Mouse (Mus musculus) embryonic facial prominence, embryonic 12.5 days (tissue): Measurements from ENCODE around the gene Cnep1r1. TPM values are rescaled to one million over a fixed set of nuclear protein-coding genes. Genes with fewer than 3 reads are reported as not detected.

Experiments
- ATAC-seq: fragments of 200-750 bp; cut with Nextera tagmentation; 2 replicates; pipeline ENCODE4 v1.8.0; 2017; ENCODE audit not compliant: insufficient number of reproducible peaks, insufficient read depth, low FRiP score, low TSS enrichment
- H3K27ac ChIP-seq: fragments of 300-500 bp; sonication (generic); 2 replicates; pipeline ENCODE4 v1.5.1; 2016; ENCODE audit warnings: mild to moderate bottlenecking
- H3K27me3 ChIP-seq: fragments of 300-500 bp; sonication (generic); 2 replicates; pipeline ENCODE4 v1.6.1; 2016; ENCODE audit warnings: mild to moderate bottlenecking, moderate library complexity
- H3K36me3 ChIP-seq: fragments of 300-500 bp; sonication (generic); 2 replicates; pipeline ENCODE4 v1.6.1; 2016; ENCODE audit warnings: mild to moderate bottlenecking
- H3K4me1 ChIP-seq: fragments of 300-500 bp; sonication (generic); 2 replicates; pipeline ENCODE4 v1.6.1; 2016
- H3K4me2 ChIP-seq: fragments of 300-500 bp; sonication (generic); replicated peaks from 2 replicates; pipeline ENCODE4 v1.6.1; 2016; ENCODE audit warnings: mild to moderate bottlenecking, moderate library complexity
- H3K4me3 ChIP-seq: fragments of 300-500 bp; sonication (generic); 2 replicates; pipeline ENCODE4 v1.5.1; 2016; ENCODE audit warnings: mild to moderate bottlenecking
- H3K9ac ChIP-seq: fragments of 300-500 bp; sonication (generic); 2 replicates; pipeline ENCODE4 v1.6.1; 2016; ENCODE audit warnings: mild to moderate bottlenecking, moderate library complexity
- H3K9me3 ChIP-seq: fragments of 300-500 bp; sonication (generic); 2 replicates; pipeline ENCODE4 v1.6.1; 2016; ENCODE audit warnings: mild to moderate bottlenecking, moderate library complexity
- WGBS: fragments of 180-500 bp; shearing (Covaris S2); methylation state at CpG from one replicate; pipeline ENCODE4 v1.1.7; 2016; 5-methylcytosine and 5-hydroxymethylcytosine counted together
- polyA plus RNA-seq: library from polyadenylated mRNA; unstranded; fragments of >200 nt; fragmentation: Nextera tagmentation; extraction: Ambion mirVana; gene quantifications from 2 replicates; pipeline ENCODE4 v1.2.1, GENCODE M21; 2016

Gene Cnep1r1
- polyA plus RNA-seq = 61.5 and 62.4 TPM in 2 replicates

- Histone ChIP-seq H3K27ac (peak within 1 kb of the TSS; percentile 72; the same call in 1 of the 2 replicates), H3K9me3 (no peaks in the 10 kb centered on the region), H3K9ac (peak within 1 kb of the TSS; percentile 86), H3K4me2 (peak within 1 kb of the TSS; percentile 74), H3K36me3 (peaks cover 19% of the 10 kb centered on the region), H3K27me3 (no peaks in the 10 kb centered on the region), H3K4me3 (peak within 1 kb of the TSS; percentile 82), H3K4me1 (0 out of 2 replicates have a peak, but pooled peaks cover 4% of the 10 kb centered on the region)
- ATAC-seq = peak; percentile 98
- whole genome bisulfite sequencing = under 1% methylated on average over 49 of the region's 49 CpGs
Observed at GRCm38 (mm10) chr8:88118456-88119036, at the start of gene Cnep1r1. Gene Cnep1r1, plus strand, starts transcription at chr8:88118769.

- no peak overlapping the region for H3K4me3 ChIP-seq
- no peaks in the 10 kb centered on the region for H3K9me3 ChIP-seq
- WGBS = 88% methylated on average over 5 of the region's 5 CpGs
- H3K4me2 ChIP-seq = no peak overlapping the region
- no peaks in the 10 kb centered on the region for H3K27me3 ChIP-seq
- H3K4me1 ChIP-seq = no peaks in the 10 kb centered on the region
- H3K36me3 ChIP-seq = no peaks in the 10 kb centered on the region
- H3K9ac ChIP-seq = no peak overlapping the region
- no peak overlapping the region for H3K27ac ChIP-seq
- no peak for ATAC-seq
Observed at GRCm38 (mm10) chr8:88082183-88082582, 36.4 kb upstream of the Cnep1r1 start.

- Histone ChIP-seq H3K9ac (no peak overlapping the region), H3K27me3 (no peaks in the 10 kb centered on the region), H3K36me3 (no peaks in the 10 kb centered on the region), H3K4me2 (no peak overlapping the region), H3K4me1 (no peaks in the 10 kb centered on the region), H3K4me3 (no peak overlapping the region), H3K9me3 (no peaks in the 10 kb centered on the region), H3K27ac (no peak overlapping the region)
- ATAC-seq = no peak
Observed at GRCm38 (mm10) chr8:88088006-88088405, 30.6 kb upstream of the Cnep1r1 start.

- WGBS = 81% methylated on average over 2 of the region's 2 CpGs
- no peak for ATAC-seq
- no peak overlapping the region for H3K4me3 ChIP-seq
- H3K4me2 ChIP-seq = no peak overlapping the region
- H3K4me1 ChIP-seq = no peaks in the 10 kb centered on the region
- no peaks in the 10 kb centered on the region for H3K36me3 ChIP-seq
- H3K27ac ChIP-seq = no peak overlapping the region
- no peaks in the 10 kb centered on the region for H3K9me3 ChIP-seq
- no peaks in the 10 kb centered on the region for H3K27me3 ChIP-seq
- no peak overlapping the region for H3K9ac ChIP-seq
Observed at GRCm38 (mm10) chr8:88091661-88092060, 26.9 kb upstream of the Cnep1r1 start.

- H3K4me1 ChIP-seq = no peaks in the 10 kb centered on the region
- 36% methylated on average over 4 of the region's 4 CpGs for WGBS
- H3K4me2 ChIP-seq = no peak overlapping the region
- no peak for ATAC-seq
- H3K27ac ChIP-seq = no peak overlapping the region
- no peaks in the 10 kb centered on the region for H3K36me3 ChIP-seq
- H3K27me3 ChIP-seq = no peaks in the 10 kb centered on the region
- no peaks in the 10 kb centered on the region for H3K9me3 ChIP-seq
- H3K4me3 ChIP-seq = no peak overlapping the region
- H3K9ac ChIP-seq = no peak overlapping the region
Observed at GRCm38 (mm10) chr8:88093367-88093766, 25.2 kb upstream of the Cnep1r1 start.

DNA sequence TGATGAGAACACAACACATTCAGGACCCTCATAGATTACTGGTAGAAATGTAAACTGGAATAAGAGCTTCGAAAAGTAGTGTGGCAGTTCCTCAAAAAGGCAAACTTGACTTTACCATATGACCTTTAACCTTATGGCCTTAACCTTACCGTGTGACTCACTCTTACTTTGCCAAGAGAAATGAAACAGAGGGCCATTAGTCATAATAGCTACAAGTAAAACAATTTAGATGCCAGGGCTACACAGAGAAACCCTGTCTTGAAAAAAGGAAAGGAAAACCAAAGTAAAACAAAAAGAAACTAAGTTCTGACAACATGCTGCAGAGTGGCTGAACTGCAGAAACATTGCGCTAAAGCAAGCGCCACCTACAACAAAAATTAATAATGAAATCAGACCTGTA lies 19.7 kb upstream of the Cnep1r1 start:
- Histone ChIP-seq H3K9me3 (no peaks in the 10 kb centered on the region), H3K4me2 (no peak overlapping the region), H3K27ac (no peak overlapping the region), H3K4me1 (no peaks in the 10 kb centered on the region), H3K4me3 (no peak overlapping the region), H3K27me3 (no peaks in the 10 kb centered on the region), H3K9ac (no peak overlapping the region), H3K36me3 (no peaks in the 10 kb centered on the region)
- WGBS = 75% methylated on average over 4 of the region's 4 CpGs
- no peak for ATAC-seq

DNA sequence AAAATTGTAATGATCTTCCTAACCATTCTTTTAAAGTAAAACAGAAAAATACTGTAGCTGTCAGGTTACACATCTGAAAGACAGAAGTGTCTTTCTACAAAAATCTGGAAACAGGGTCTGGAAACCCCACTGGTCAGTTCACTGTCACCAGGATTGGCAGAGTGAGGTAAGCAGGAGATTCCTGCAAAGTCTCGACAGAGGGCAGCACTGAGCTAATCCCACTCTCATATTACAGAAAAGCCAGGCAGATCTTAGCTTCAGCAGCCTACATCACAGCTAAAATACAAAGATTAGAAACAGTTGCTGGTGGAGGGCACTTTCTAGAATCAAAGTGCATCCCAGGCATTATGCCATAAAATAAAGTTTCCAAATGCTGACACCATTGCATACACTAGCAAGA lies 19.0 kb upstream of the Cnep1r1 start:
- Histone ChIP-seq H3K9ac (no peak overlapping the region), H3K4me1 (no peaks in the 10 kb centered on the region), H3K36me3 (no peaks in the 10 kb centered on the region), H3K4me3 (no peak overlapping the region), H3K27ac (no peak overlapping the region), H3K4me2 (no peak overlapping the region), H3K27me3 (no peaks in the 10 kb centered on the region), H3K9me3 (no peaks in the 10 kb centered on the region)
- no peak for ATAC-seq
- 0% methylated on average over 1 of the region's 1 CpGs for WGBS

- H3K36me3 ChIP-seq = no peaks in the 10 kb centered on the region
- no peak overlapping the region for H3K27ac ChIP-seq
- H3K4me1 ChIP-seq = no peaks in the 10 kb centered on the region
- 87% methylated on average over 4 of the region's 4 CpGs for WGBS
- H3K4me2 ChIP-seq = no peak overlapping the region
- H3K4me3 ChIP-seq = no peak overlapping the region
- no peaks in the 10 kb centered on the region for H3K27me3 ChIP-seq
- no peak overlapping the region for H3K9ac ChIP-seq
- no peaks in the 10 kb centered on the region for H3K9me3 ChIP-seq
- no peak for ATAC-seq
Observed at GRCm38 (mm10) chr8:88109241-88109640, 9.3 kb upstream of the Cnep1r1 start.

- peak overlapping the region; percentile 72; the same call in 1 of the 2 replicates for H3K27ac ChIP-seq
- no peak for ATAC-seq
Observed at GRCm38 (mm10) chr8:88119076-88119475, 507 bp downstream of the Cnep1r1 start.

DNA sequence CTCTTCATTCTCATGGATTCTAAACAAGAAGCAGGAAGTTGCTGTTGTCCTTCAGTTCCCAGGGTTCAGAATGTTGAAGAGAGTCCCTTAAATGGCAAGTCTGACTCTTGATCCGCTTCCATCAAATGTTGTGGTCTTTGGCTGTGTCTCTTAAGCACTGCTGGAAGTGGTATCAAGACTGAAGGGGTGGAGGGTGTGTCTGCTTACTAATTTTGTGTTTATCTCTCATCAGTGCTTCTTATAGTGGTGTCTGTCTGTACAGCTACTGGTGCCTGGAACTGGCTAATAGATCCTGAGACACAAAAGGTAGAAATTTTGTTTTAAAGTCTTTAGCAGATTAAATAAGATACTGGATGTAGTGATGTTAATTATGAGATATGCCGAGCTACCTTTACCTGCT lies 6.3 kb downstream of the Cnep1r1 start:
- Histone ChIP-seq H3K9me3 (no peaks in the 10 kb centered on the region), H3K9ac (no peak overlapping the region), H3K36me3 (peaks cover 53% of the 10 kb centered on the region), H3K4me2 (no peak overlapping the region), H3K4me3 (no peak overlapping the region), H3K4me1 (no peaks in the 10 kb centered on the region), H3K27ac (0 out of 2 replicates have a peak overlapping the region, but pooled peaks have one; percentile 11), H3K27me3 (no peaks in the 10 kb centered on the region)
- ATAC-seq = no peak
- WGBS = 93% methylated on average over 2 of the region's 2 CpGs

More at GRCm38 (mm10) chr8:88119076-88119475, 507 bp downstream of the Cnep1r1 start:
- H3K9me3 ChIP-seq = no peaks in the 10 kb centered on the region
- no peaks in the 10 kb centered on the region for H3K27me3 ChIP-seq
- peak overlapping the region; percentile 82 for H3K4me3 ChIP-seq
- H3K36me3 ChIP-seq = peaks cover 21% of the 10 kb centered on the region
- 0 out of 2 replicates have a peak, but pooled peaks cover 4% of the 10 kb centered on the region for H3K4me1 ChIP-seq
- H3K9ac ChIP-seq = peak overlapping the region; percentile 86
- H3K4me2 ChIP-seq = peak overlapping the region; percentile 74
- WGBS = 1% methylated on average over 11 of the region's 11 CpGs

GRCm38 (mm10) chr8:88129397-88129796 lies 10.8 kb downstream of the Cnep1r1 start:
- Histone ChIP-seq H3K9me3 (no peaks in the 10 kb centered on the region), H3K27ac (no peak overlapping the region), H3K9ac (no peak overlapping the region), H3K4me1 (peaks cover 5% of the 10 kb centered on the region; the same call in 1 of the 2 replicates), H3K36me3 (peaks cover 57% of the 10 kb centered on the region), H3K4me3 (no peak overlapping the region), H3K4me2 (no peak overlapping the region), H3K27me3 (no peaks in the 10 kb centered on the region)
- ATAC-seq = no peak
- 85% methylated on average over 4 of the region's 4 CpGs for WGBS

- 30% methylated on average over 7 of the region's 7 CpGs for WGBS
- no peak overlapping the region for H3K27ac ChIP-seq
- ATAC-seq = no peak
Observed at GRCm38 (mm10) chr8:88130754-88131317, 12.3 kb downstream of the Cnep1r1 start.

More at GRCm38 (mm10) chr8:88130754-88131317, 12.3 kb downstream of the Cnep1r1 start:
- no peaks in the 10 kb centered on the region for H3K9me3 ChIP-seq
- H3K9ac ChIP-seq = no peak overlapping the region
- H3K4me3 ChIP-seq = no peak overlapping the region
- peaks cover 5% of the 10 kb centered on the region; the same call in 1 of the 2 replicates for H3K4me1 ChIP-seq
- no peaks in the 10 kb centered on the region for H3K27me3 ChIP-seq
- peaks cover 63% of the 10 kb centered on the region for H3K36me3 ChIP-seq
- H3K4me2 ChIP-seq = no peak overlapping the region
